Mouse (Mus musculus) CH12.LX (cell line): ENCODE measurements at regions not wholly inside any gene's neighbourhood (a gene's known extent, or its start where the extent isn't known, plus 50 kb on each side); places are given as distances from the start of the nearest gene placed in this dataset.

Source experiments
- DNase-seq: peaks from one replicate; pipeline ENCODE4 v3.0.0-alpha.2; 2013; ENCODE audit errors: extremely low read depth
- H3K27ac ChIP-seq: 2 replicates; pipeline ENCODE4 v1.5.1; 2012; ENCODE audit warnings: low read depth, mild to moderate bottlenecking, control low read depth, moderate library complexity; ENCODE audit not compliant: insufficient read depth
- H3K27me3 ChIP-seq: replicated peaks from 2 replicates; pipeline ENCODE3; 2012; ENCODE audit warnings: inconsistent platforms
- H3K36me3 ChIP-seq, 2 experiments: replicated peaks in 1 of 2; 2 replicates each; pipeline versions ENCODE3 to v1.6.1; 2012; ENCODE audit warnings: inconsistent platforms in 1 of 2, low read length in 1 of 2, mild to moderate bottlenecking in 1 of 2, mixed read lengths in 1 of 2, moderate library complexity in 1 of 2; ENCODE audit not compliant: control insufficient read depth in 1 of 2, insufficient read depth in 1 of 2
- H3K4me1 ChIP-seq, 2 experiments: 2 replicates each; pipeline ENCODE4 v1.6.1; 2012; ENCODE audit warnings: inconsistent platforms in 1 of 2, moderate library complexity in 1 of 2; ENCODE audit not compliant: insufficient read depth in 2 of 2, control insufficient read depth in 1 of 2
- H3K4me2 ChIP-seq: 2 replicates; pipeline ENCODE4 v1.6.1; 2012; ENCODE audit warnings: low read depth, mild to moderate bottlenecking, control low read depth; ENCODE audit not compliant: poor library complexity, insufficient read depth, severe bottlenecking
- H3K4me3 ChIP-seq, 3 experiments: fragments of 150-350 bp in 1 of 3; sonication (generic) in 1 of 3; replicated peaks in 1 of 3; 2 replicates each; pipeline versions ENCODE3 to v1.5.1; 2011 to 2012; ENCODE audit warnings: low read depth in 2 of 3, low read length in 2 of 3, mild to moderate bottlenecking in 2 of 3, moderate library complexity in 2 of 3, control low read depth in 1 of 3, improper control_type of control experiment in 1 of 3, inconsistent platforms in 1 of 3, mixed read lengths in 1 of 3; ENCODE audit not compliant: poor library complexity in 1 of 3
- H3K79me2 ChIP-seq: replicated peaks from 2 replicates; pipeline ENCODE4 v1.6.1; 2012; ENCODE audit warnings: mild to moderate bottlenecking, moderate library complexity; ENCODE audit not compliant: control insufficient read depth, poor library complexity, insufficient read depth, severe bottlenecking; ENCODE audit errors: extremely low read depth
- H3K9ac ChIP-seq: 2 replicates; pipeline ENCODE4 v1.6.1; 2012; ENCODE audit warnings: low read depth, mild to moderate bottlenecking, control low read depth, moderate library complexity; ENCODE audit not compliant: insufficient read depth
- H3K9me3 ChIP-seq: replicated peaks from 2 replicates; pipeline ENCODE3; 2012; ENCODE audit warnings: low read length, inconsistent platforms, mixed read lengths
- E2F4 ChIP-seq: IDR thresholded peaks from 2 replicates; pipeline ENCODE4 v1.6.1; 2011; ENCODE audit warnings: low read depth, low read length, improper control_type of control experiment; ENCODE audit not compliant: insufficient replicate concordance
- ETS1 ChIP-seq: conservative IDR thresholded peaks from 2 replicates; pipeline ENCODE4 v1.6.1; 2012; ENCODE audit warnings: low read depth, mild to moderate bottlenecking, inconsistent platforms, low read length, improper control_type of control experiment, moderate library complexity
- JUND ChIP-seq: conservative IDR thresholded peaks from 2 replicates; pipeline ENCODE4 v1.6.1; 2011; ENCODE audit warnings: low read depth, low read length, improper control_type of control experiment
- MAZ ChIP-seq: IDR thresholded peaks from 2 replicates; pipeline ENCODE4 v1.6.1; 2012; ENCODE audit warnings: low read depth, mild to moderate bottlenecking, inconsistent platforms, low read length, improper control_type of control experiment, moderate library complexity
- MYC ChIP-seq: IDR thresholded peaks from 2 replicates; pipeline ENCODE4 v1.6.1; 2011; ENCODE audit warnings: low read depth, mild to moderate bottlenecking, improper control_type of control experiment, low read length
- PAX5 ChIP-seq: IDR thresholded peaks from 2 replicates; pipeline ENCODE4 v1.6.1; 2012; ENCODE audit warnings: low read length, inconsistent platforms, mixed read lengths
- POLR2AphosphoS2 ChIP-seq: IDR thresholded peaks from 2 replicates; pipeline ENCODE4 v1.6.1; 2011; ENCODE audit warnings: low read depth, low read length, improper control_type of control experiment
- TCF12 ChIP-seq: IDR thresholded peaks from 2 replicates; pipeline ENCODE4 v1.6.1; 2014; ENCODE audit warnings: low read depth, mild to moderate bottlenecking, inconsistent platforms, low read length, improper control_type of control experiment
- ZKSCAN1 ChIP-seq: IDR thresholded peaks from 2 replicates; pipeline ENCODE4 v1.6.1; 2012; ENCODE audit warnings: low read depth, inconsistent platforms, low read length, improper control_type of control experiment, borderline replicate concordance
- ZNF384 ChIP-seq: IDR thresholded peaks from 2 replicates; pipeline ENCODE4 v1.6.1; 2012; ENCODE audit warnings: low read depth, low read length, improper control_type of control experiment, inconsistent platforms
- dilution Hi-C: fragments of 300-500 bp; cut with MboI; formaldehyde crosslinking; loops from 2 replicates; pipeline ENCODE4 v1.14.3; 2020; ENCODE audit warnings: low sequenced_read_pairs; ENCODE audit not compliant: extremely low pct_unique_long_range_greater_than_20kb, extremely low pct_ligation_motif_present
- in situ Hi-C: fragments of 300-500 bp; cut with MboI; formaldehyde crosslinking; loops from 3 replicates; pipeline ENCODE4 v1.14.3; 2019; ENCODE audit warnings: low sequenced_read_pairs, low pct_ligation_motif_present, low pct_unique_long_range_greater_than_20kb, mixed read lengths

GRCm38 (mm10) chr19:48864151-48864740 is 658.4 kb downstream of the Sorcs3 start:
- in situ Hi-C loops, result no loop called here
- no peak for DNase-seq

GRCm38 (mm10) chr19:48871601-48872000 is 665.8 kb downstream of the Sorcs3 start:
- Histone ChIP-seq H3K4me1 (no peaks in the 10 kb centered on the region), H3K27ac (no peak overlapping the region), H3K4me3 (no peak overlapping the region), H3K4me2 (no peak overlapping the region), H3K36me3 (no peaks in the 10 kb centered on the region), H3K27me3 (no peaks in the 10 kb centered on the region), H3K79me2 (no peaks in the 10 kb centered on the region), H3K9me3 (peaks cover 59% of the 10 kb centered on the region), H3K9ac (no peak overlapping the region)
- dilution Hi-C loops (no loop called here), in situ Hi-C loops (no loop called here)
- TF ChIP-seq ZNF384, result no peak
- DNase-seq, result no peak

More at GRCm38 (mm10) chr19:48864151-48864740, 658.4 kb downstream of the Sorcs3 start:
- Histone ChIP-seq H3K36me3 (no peaks in the 10 kb centered on the region), H3K9ac (no peak overlapping the region), H3K4me1 (no peaks in the 10 kb centered on the region), H3K4me2 (no peak overlapping the region), H3K4me3 (no peak overlapping the region), H3K27ac (no peak overlapping the region), H3K27me3 (no peaks in the 10 kb centered on the region), H3K79me2 (no peaks in the 10 kb centered on the region), H3K9me3 (peaks cover 50% of the 10 kb centered on the region)
- dilution Hi-C loops, result no loop called here
- TF ChIP-seq MAZ, result no peak
- no peak for TF ChIP-seq MYC
- TF ChIP-seq E2F4, result no peak
- no peak for TF ChIP-seq ZKSCAN1
- TF ChIP-seq POLR2AphosphoS2, result no peak
- TF ChIP-seq TCF12, result no peak

DNA sequence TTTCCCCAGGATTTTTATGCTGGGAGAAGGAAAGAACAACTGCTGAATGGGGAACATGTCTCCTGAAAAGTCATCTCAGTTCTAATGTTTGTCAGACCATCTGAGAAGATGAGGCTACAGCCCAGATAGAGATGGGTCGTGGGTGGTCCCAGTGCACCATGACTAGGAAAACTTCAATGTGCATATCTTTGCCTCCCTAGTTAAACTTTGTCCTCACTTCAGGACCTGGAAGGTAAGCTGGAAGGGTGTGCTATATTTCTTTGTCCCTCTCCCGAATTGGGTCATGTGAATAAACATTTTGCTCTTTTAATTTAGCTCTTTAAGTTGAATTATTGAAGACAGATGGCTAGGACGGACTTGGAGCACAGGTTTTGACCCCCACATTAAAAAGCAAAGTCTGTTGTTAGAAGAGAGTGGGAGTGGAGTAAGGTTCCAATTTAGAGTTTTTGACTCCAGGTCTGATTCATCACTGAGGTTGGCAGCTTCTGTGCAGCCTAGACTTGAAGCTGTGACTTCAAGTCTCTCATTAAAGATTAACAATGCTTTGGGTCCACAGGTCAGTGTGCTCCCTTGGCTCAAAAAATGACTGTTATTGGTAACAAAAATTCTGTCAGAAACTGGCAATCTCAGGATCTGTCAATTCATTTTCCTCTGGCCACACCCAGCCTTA is 675.8 kb downstream of the Sorcs3 start:
- Histone ChIP-seq H3K79me2 (no peaks in the 10 kb centered on the region), H3K27me3 (no peaks in the 10 kb centered on the region), H3K4me1 (no peaks in the 10 kb centered on the region), H3K9me3 (peaks cover 43% of the 10 kb centered on the region), H3K27ac (no peak overlapping the region), H3K36me3 (no peaks in the 10 kb centered on the region), H3K4me2 (no peak overlapping the region), H3K4me3 (no peak overlapping the region), H3K9ac (no peak overlapping the region)
- no peak for TF ChIP-seq JUND
- no peak for TF ChIP-seq PAX5
- no peak for TF ChIP-seq ETS1
- no peak for DNase-seq
- in situ Hi-C loops (no loop called here), dilution Hi-C loops (no loop called here)
